Mouse (Mus musculus) thymus, postnatal 36 days (tissue): ENCODE results near the gene Ncoa1.
"Not testable (repeated sequence)": the region's sequence is repeated elsewhere in the genome, so short reads cannot be mapped to it uniquely, and the experiment has no call there.

Source experiments
- DNase-seq, 2 experiments: peaks; one replicate each; pipeline ENCODE4 v3.0.0; 2022; ENCODE audit warnings: mixed read lengths in 2 of 2

Ncoa1 gene

DNA sequence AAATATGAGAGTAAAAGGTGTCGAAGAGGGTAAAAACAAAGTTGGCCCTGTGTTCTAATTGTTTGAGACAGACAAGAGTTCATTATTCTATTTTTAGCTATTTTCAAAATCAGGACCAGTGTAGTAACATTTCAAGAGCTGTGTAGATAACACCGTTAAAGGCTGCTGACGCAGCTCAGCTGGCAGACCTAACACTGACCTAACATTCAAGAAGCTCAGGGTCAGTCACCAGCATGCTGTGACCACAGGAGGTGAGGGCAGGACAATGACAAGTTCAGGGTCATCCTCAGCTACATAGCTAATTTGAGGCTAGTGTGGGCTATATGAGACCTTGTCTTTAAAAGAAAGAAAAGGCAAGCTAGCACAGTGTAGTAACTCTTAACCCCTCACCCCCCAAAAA is 84.9 kb downstream of the Ncoa1 start:
- no peak for DNase-seq

DNA sequence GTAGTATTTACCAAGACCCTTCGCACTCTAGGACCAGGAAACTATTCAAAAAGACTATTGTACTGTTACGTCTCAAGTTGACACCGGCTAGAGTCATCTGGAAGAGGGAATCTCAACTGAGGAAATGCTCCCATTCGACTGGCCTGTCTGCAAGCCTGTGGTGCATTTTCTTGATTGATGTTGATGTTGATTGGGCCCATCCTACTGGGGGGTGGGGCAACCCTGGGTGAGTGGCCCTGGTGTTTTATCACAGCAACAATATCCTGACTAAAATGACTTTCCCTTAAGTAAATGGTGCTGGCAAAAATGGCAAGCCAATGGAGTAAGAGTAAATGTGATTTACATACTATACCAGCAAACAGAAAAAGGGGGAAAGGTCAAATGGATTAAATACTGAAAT is 85.7 kb downstream of the Ncoa1 start:
- DNase-seq = no peak

DNA sequence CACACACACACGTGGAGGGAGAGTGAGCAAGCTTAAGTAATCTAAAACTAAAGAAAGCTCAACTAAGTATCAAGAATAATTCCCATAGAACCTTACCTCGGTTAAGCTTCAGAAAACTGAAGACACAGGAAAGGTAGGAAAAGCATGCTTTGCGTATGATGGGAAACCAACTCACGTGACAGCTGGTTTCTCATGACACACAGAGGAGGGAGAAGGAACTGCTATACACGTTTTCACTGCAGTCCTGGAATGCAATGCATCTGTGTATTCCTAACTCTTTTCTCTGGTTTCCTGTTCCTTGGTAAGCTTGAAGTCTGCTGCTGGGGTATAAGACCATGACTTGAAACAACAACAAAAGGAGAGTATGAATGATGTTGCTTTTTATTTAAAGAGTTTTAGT is 86.3 kb downstream of the Ncoa1 start:
- DNase-seq = no peak

DNA sequence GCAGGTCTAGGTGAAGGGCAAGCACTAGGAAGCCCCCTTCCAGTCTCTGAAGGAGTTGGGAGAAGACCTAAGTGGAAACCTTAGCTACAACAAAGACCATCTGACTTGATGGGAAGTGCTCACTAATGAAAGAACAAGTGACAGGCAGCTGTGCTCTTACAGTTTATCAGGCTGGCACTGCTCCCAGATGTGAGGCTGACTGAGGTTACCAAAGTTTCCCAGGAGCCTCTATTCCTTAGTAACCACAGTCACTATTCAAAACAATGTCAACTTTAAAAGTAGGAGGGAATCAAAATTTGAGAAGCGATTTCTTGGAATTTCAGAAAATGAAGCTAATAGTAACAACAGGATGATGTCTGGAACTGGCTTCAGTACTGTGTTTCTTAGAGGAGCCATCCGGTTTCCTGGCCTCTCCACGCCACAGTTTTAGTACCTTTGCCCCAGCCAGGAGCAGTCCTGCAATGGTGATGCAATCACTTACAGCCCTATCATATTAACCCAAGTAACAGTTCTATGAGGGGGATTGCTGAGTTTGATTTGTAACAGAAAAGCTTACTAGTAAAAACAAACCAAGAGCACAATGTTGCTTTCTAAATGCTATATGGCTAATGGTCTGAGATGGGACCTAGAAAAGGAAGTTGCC is 90.8 kb downstream of the Ncoa1 start:
- no peak for DNase-seq

DNA sequence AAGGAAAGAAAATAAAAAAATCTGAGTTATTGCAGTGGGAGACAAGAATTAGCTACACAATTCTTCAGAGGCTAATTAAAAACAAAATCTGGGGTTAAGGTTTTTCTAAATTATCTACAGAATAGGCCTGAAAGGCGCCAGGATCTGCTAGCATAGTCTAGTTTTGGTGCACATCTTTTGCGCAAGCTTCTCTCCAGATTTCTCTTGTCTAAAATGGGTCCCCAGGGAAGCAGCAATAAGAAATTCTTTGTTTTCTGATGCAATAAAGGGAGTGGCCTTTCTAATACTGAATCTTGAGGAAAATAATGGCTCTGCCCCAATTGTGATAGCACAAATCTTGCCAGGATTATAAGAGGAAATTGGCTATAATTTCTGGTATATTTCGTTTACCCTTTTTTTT is 93.9 kb downstream of the Ncoa1 start:
- DNase-seq = no peak

DNA sequence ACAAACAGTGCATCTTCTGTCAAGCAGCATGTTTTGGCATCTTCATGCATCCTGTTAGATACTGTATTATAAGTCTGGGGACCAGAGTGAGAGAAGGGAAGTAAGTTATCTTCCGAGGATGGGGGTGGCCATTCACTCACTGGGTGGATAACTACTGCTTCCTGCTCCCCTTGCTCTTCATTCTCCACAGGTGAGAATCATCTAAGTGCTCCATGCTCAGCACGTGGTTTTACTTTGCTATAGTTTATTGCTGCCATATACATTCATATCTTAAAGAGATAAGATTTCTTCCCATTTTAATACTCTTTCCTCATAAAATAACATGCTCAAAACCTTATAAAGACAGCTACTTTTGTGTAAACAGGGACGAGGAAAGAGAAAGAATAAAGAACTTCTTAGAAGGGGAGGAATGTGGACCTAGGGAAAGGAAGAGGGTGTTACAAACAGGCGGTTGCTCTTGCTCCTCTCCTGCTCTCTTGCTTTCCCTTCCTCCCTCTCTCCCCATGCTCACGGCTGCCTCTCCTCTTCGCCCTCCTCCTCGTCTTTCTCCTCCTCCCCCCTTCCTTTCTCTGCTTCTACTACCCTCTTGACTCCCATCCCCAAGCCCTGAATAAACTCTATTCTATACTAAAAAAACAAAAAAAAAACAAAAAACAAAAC is 97.6 kb downstream of the Ncoa1 start:
- no peak for DNase-seq

DNA sequence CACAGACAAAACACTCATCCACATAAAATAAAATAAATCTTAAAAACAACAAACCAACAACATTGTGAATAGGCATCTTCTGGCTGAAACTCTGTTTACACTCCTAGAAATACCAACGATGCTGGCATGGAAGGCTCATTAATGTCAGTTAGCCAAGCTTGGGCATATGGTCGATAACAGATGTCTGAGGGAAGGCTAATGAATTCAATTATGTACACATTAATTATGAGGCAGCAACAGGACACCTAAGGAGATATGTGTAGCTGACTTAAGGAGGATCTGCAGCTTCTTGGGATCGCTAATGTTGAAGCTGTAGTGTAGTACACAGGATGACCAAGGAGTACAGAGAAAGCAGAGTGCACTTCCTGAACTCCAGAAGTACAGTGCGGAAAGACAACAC is 100.5 kb downstream of the Ncoa1 start:
- no peak for DNase-seq

DNA sequence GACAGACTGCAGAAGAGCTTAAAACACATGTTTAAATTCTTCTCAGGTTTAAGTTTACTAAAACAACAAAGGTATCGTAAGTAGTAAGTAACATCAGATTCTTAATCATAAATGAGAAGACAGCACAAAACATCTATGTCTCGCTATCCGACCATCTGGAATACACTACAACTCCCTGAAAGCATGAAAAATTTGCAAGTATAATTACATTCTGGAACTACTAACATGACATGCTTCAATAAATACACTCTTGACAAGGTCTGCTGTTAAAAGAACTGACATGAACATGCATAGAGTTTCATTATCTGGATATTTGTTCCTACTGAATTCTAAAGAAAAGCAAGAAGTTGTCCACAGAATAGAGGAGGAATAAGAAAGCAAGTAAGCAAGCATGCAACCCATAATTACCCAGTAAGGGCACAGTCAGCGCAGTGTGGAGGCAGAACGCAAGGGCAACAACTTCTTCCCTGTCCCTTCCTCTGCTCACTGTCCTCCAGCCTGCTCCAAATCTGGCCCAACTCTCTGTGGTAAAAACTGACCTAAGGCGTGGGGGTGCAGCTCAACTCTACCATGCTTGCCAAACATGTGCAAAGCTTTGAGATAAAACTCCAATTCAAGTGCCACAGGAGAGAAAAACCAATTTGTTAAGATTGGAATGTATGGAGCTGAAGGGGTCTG is 102.0 kb downstream of the Ncoa1 start:
- DNase-seq = no peak

DNA sequence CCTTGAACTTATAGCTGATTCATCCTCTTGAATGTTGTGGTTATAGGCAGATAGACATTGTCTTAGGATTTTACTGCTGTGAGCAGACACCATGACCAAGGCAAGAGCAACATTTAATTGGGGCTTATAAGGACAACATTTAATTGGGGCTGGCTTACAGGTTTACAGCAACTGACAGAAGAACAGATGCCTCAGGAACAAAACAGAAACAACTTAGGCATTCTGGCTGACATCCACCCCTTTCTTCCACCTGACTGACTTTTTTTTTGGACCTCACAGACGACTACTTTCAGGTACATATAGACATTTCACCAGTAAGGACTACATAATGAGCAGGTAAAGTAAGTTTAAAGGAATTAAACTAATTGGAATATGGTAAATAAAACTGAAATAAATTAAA is 105.6 kb downstream of the Ncoa1 start:
- no peak for DNase-seq

DNA sequence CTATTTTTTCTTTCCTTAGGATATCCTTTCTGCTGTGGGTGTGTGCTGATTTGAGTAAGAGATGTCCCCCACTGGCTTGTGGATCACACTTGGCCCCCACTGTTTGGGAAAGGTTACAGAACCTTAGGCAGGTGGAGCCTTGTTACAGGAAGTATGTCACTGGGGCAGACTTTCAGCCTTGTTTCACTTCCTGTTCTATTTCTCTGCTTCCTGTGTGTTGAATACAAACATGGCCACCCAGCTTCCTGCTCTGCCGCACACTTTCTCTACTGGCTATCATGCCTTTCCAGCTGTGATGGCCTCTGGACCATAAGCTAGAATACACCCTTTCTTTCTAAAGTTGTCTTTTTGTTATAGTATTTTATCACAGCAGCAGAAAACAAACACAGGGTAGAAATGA is 111.0 kb downstream of the Ncoa1 start:
- no peak for DNase-seq

DNA sequence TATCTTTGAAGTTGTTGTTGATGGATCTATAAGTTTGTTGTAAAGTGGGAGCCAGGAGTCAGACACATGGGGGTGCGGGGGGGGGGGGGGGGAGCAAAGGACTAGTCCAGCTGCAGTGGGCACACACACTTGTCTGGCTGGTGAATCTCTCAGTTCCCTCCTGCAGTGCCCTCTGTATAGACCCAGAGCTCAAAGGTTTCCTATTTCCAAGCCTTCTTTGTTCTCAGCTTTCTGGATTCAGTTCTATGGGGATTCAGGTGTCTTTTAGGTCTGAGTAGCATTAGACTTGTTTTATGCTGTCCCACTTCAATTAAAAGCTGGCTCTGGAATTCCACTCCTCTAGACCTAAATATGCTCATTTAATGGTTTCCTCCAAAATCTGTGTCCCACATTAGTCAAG is 117.5 kb downstream of the Ncoa1 start:
- DNase-seq = no peak

DNA sequence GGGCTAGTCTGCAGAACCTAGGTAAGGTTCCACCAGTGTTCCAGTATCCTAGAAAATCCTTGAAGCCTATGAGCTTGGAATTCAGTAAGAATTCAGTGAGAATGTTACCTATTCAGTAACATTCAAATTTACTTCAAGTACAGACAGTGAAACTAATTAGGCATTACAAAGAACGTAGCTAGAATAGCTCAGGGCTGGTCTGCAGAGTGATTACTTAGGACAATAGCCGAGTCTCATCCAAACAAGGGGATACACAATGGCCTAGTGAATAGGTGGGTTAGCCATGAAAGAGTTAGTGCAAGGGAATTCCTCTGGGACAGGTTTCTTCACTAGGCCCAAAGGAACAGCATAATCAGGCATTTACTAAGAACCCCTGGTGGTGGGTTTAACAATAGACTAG is 118.3 kb downstream of the Ncoa1 start:
- DNase-seq = not testable (repeated sequence)

DNA sequence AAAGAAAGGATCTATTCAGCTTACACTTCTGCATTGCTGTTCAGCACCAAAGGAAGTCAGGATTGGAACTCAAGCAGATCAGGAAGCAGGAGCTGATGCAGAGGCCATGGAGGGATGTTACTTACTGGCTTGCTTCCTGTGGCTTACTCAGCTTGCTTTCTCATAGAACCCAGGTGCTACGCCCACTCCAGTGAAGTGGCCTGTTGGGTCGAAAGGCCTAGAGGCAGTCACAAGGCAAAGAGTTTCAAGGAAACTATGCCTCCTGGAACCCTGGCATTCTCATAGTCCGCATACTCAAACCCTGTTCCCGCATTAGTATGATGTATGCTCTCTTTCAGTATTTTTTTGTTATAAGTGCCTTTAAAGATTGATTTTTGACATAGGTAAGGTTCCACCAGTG is 118.9 kb downstream of the Ncoa1 start:
- DNase-seq = no peak

DNA sequence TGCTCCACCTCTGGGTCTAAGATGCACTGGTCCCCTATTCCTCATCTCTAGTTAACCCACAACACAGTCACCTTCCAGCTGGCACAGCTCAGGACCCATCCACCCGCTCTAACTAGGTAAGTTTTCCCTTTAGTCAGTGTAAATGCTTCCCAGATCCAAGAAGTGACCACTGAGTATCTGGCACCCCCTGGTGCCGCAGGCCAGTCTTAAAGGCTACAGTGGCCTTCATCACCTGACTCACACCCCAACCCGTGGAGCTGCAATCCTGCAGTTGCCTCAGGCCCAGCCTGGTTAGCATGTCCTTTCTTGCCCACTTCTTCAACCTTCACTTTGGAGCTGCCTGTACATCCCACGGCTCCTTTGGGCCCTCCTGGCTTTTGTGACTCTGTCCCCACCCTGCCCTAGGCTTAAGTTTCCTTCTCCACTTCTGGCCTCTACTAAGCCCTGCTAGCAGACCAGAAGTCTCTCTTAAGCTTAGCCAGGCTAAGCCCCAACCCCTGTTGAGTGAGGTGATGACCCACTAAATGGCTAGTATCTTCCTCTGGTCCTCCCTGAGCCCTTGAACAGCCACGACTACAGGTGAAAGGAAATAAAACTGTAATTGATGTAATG is 120.0 kb downstream of the Ncoa1 start:
- DNase-seq = no peak

DNA sequence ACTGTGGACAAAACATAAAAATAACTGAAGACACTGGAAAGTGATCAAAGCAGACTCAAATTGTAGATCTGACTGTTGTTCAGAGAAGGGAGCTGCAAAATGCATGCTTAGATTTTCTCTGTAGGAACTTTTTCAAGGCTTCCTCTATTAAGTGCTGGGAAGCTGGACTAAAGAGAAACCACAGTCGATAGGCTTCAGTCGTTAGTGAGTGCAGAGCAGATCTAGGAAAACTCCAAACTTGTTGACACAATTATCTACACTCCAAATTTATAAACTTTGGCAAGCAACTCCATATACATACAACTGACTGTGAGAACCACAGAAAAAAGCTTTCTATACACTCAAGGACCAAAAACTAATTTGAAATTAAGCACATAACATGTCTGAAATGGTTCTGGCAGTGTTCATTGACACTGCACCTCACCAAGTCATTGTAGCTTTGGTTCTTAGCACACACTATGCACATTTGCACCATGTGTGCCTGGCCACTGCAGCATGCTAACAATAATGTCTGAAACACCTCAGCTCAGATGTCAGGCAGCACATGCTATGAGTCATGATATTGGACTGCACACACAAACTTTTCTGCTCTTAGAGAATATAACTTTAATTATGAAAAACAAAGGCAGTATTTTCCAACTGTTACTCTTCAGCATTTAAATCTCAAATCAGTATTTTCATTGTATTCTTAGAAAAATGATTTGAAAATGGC is 121.8 kb downstream of the Ncoa1 start:
- DNase-seq = no peak

DNA sequence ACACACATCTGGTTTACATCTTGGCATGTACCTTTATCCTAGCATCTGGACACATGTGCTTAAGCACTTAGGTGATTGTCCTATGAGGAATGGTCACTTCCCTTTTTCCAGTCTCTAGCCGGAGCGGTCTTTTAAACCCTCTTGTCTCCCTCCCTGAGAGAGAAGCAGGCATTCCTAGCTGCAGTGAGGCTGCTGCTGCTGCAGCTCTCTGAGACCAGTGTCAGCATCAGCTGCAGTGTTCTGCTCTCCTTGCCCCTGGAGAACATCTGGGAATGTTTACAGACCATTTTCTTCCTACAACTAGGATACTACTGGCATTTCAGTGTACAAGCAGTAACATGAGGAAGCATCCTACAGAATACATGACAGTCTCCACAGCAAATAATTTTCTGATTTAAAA is 133.8 kb downstream of the Ncoa1 start:
- DNase-seq = no peak

DNA sequence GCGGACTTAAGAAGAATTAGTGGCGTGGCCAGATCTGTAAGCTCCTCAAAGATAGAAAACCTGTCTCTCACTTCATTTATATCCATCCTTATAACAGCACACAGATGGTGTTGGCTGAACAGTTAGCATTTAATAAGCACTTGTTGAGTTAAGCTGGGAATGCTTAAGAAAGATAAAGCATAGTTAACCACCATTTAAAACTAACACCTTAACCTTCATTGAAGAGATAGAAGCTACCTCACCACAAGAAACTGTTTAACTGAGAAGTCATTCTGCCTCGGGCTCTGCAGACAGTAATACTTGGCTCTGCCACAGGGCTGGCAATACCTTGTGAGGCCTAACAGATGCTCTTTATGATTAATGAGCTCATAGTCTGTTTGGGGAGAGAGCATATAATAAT is 134.9 kb downstream of the Ncoa1 start:
- DNase-seq = no peak

DNA sequence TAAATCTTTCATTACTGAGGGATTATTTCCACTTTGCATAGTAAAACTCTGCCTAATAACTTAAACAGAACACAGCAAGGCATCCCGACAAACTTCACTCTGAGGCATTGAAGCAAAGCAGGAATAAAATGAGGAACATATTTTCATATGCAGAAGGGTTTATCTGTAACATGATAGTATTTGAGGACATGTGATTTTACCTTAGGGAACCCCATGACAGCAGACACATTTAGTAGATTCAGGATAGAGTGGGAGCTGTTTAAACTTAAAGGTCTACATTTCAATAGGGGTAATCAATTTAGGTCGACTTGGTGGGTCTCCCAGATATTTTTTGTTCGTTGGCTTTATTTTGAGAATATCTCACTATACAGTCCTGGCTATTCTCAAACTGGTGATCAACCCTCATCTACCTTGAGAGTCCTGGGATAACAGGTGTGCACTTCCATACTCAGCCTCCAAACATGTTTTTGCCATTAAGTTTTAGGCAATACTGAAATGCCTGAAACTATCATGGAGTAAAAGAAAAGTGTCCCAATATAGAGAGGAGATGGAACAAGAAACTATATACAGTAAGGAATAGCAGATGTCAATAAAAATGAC is 136.6 kb downstream of the Ncoa1 start:
- DNase-seq = no peak

DNA sequence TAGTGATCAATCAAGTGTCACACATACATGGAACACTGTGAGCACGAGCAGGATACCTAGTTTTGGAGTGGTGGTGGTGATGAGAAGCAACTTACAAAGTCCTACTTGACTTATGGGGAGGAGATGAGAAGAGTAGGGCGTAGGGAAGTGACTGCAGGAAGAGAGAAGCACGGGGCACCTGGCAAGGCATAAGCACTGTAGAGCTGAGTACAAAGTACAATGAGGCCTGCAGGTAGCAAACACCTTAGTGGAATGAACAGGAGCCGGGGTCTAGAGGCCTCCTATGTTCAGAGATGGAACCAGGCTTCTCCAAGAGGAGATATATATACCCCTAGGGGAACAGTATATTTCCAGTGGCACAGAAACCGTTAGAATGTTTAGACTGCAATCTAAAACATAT is 153.4 kb downstream of the Ncoa1 start:
- no peak for DNase-seq

DNA sequence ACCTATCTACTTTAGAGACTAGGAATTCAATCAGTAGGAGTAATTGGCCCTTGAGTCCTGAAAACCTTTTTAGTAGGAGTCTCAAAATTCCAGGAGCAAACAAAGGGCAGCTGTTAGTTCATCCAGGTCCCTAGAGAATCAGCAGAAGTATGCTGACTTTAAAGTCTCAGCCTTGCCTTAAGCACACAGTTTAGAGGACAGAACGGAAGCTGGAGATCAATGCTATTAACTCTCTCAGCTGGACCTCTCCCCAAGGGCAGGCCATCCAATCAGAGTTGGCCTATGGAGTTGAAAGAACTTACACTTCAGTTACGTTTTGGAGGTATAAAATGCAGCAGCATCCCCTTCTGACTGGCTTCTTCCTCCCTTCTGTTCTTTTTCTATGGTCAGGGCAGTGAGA is 154.8 kb downstream of the Ncoa1 start:
- no peak for DNase-seq

DNA sequence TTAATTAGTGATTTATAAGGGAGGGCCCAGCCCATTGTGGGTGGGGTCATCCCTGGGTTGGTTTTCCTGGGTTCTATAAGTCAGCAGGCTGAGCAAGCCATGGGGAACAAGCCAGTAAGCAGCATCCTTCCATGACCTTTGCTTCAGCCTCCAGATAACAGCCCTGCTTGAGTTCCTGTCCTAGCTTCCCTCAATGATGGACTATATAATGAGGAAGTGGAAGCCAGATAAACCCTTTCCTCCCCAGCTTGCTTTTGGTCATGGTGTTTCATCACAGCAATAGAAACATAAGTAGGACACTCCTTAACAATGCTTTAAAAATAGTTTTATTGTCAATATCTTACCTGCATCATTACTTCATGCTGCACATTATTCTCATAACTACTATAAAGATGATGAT is 163.2 kb downstream of the Ncoa1 start:
- no peak for DNase-seq

DNA sequence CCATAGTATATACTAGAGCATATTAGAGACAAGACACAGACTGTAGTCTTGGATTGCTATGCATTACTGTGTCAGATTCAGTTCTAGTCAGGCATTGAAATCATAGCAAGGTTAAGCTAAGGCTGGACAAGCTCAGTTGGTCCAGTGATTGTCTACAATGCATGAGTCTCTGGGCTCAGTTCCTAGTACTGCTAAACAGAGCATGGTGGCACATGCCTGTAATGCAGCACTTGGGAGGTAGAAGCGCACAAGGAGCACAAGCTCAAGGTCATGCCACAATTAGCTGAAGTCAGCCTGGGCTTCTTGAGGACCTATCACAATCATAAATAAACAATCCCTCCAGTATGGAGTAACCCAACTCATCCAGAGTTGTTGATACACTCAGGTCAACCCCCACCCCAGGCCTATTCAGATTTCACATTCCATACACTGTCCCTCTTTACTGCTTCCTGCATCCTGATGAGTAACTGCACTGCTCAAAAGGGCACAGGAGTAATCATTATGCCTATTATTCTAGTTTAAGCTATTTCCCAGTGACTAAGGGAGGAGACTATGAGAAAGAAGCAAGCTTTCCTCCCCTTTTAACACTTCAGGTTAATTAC is 170.2 kb downstream of the Ncoa1 start:
- no peak for DNase-seq

DNA sequence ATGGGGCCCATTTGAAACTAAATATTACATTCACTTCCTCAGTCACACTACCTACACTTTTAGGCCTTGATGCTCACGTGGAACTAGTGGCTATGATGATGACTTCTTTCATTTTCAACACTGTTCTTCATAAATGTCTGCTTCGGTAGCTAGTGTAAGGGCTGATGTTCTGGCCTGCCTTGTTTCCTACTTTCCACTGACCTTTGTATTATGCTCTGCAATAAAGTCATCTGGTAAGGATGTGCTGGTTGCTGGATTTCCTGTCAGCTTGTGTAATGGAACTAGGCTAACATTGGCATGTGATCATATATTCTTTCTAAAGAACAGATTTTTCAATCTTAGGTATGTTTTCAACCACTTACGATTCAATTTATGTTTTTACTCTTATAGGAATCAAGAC is 177.7 kb downstream of the Ncoa1 start:
- DNase-seq = no peak
